Mouse (Mus musculus): ENCODE data around the gene Hist1h3d.
"Not testable (repeated sequence)": the region's sequence is repeated elsewhere in the genome, so short reads cannot be mapped to it uniquely, and the experiment has no call there.

Gene Hist1h3d

GRCm38 (mm10) chr13:23542225-23542980, 33.2 kb upstream of the Hist1h3d start:
- DNase-seq (ENCODE audit: low read depth, low spot score), result not testable (repeated sequence)

- not testable (repeated sequence) for DNase-seq (ENCODE audit: low read depth, low spot score)
Observed at GRCm38 (mm10) chr13:23542999-23543607, 32.5 kb upstream of the Hist1h3d start, which contains the start of gene Hist1h2bh. Gene Hist1h2bh (minus strand): TSS chr13:23543392.

GRCm38 (mm10) chr13:23543965-23544786, 31.4 kb upstream of the Hist1h3d start, which contains the start of gene Hist1h3f:
Gene Hist1h3f (plus strand): TSS chr13:23544052.
- peak; percentile 95 for DNase-seq (ENCODE audit: low read depth, low spot score)

- DNase-seq (ENCODE audit: low read depth, low spot score), result not testable (repeated sequence)
Observed at GRCm38 (mm10) chr13:23544787-23545120, 30.8 kb upstream of the Hist1h3d start.

- DNase-seq (ENCODE audit: low read depth, low spot score), result no peak
Observed at GRCm38 (mm10) chr13:23546694-23547093, 28.9 kb upstream of the Hist1h3d start.

- DNase-seq (ENCODE audit: low read depth, low spot score), result no peak
Observed at GRCm38 (mm10) chr13:23550761-23551145, 24.8 kb upstream of the Hist1h3d start.

- peak; percentile 91 for DNase-seq (ENCODE audit: low read depth, low spot score)
Observed at GRCm38 (mm10) chr13:23551146-23551834, 24.3 kb upstream of the Hist1h3d start, which contains the start of gene Hist1h4f. Gene Hist1h4f (minus strand): TSS chr13:23551648.

GRCm38 (mm10) chr13:23551931-23552914, 23.3 kb upstream of the Hist1h3d start:
- DNase-seq (ENCODE audit: low read depth, low spot score), result no peak

- no peak for DNase-seq (ENCODE audit: low read depth, low spot score)
Observed at GRCm38 (mm10) chr13:23552962-23553361, 22.6 kb upstream of the Hist1h3d start, which contains the start of gene Hist1h1d. Gene Hist1h1d (plus strand): TSS chr13:23553262.

GRCm38 (mm10) chr13:23554393-23554792, 21.2 kb upstream of the Hist1h3d start:
- no peak for DNase-seq (ENCODE audit: low read depth, low spot score)

GRCm38 (mm10) chr13:23554925-23555838, 20.4 kb upstream of the Hist1h3d start:
- DNase-seq (ENCODE audit: low read depth, low spot score), result no peak

- peak; percentile 86 for DNase-seq (ENCODE audit: low read depth, low spot score)
Observed at GRCm38 (mm10) chr13:23555839-23556416, 19.6 kb upstream of the Hist1h3d start.

GRCm38 (mm10) chr13:23556906-23557305, 18.7 kb upstream of the Hist1h3d start:
- no peak for DNase-seq (ENCODE audit: low read depth, low spot score)

GRCm38 (mm10) chr13:23560699-23561098, 14.9 kb upstream of the Hist1h3d start:
- not testable (repeated sequence) for DNase-seq (ENCODE audit: low read depth, low spot score)

- DNase-seq (ENCODE audit: low read depth, low spot score), result not testable (repeated sequence)
Observed at GRCm38 (mm10) chr13:23561531-23561882, 14.1 kb upstream of the Hist1h3d start.

GRCm38 (mm10) chr13:23561883-23562659, 13.5 kb upstream of the Hist1h3d start, which contains the start of gene Hist1h3e:
Gene Hist1h3e (minus strand): TSS chr13:23562369.
- DNase-seq (ENCODE audit: low read depth, low spot score), result peak; percentile 98

GRCm38 (mm10) chr13:23562699-23563462, 12.7 kb upstream of the Hist1h3d start:
- peak; percentile 69 for DNase-seq (ENCODE audit: low read depth, low spot score)
